Mouse (Mus musculus): ENCODE results near the gene Lpar3. TPM values are rescaled to one million over a fixed set of nuclear protein-coding genes. Genes with fewer than 3 reads are reported as not detected.

The Lpar3 gene
- total RNA-seq (2021) = under 1 TPM; 0.10 to 0.41 TPM
- long read RNA-seq, experiment 1 = 0 reads
- long read RNA-seq, experiment 2 = 0 reads

DNA sequence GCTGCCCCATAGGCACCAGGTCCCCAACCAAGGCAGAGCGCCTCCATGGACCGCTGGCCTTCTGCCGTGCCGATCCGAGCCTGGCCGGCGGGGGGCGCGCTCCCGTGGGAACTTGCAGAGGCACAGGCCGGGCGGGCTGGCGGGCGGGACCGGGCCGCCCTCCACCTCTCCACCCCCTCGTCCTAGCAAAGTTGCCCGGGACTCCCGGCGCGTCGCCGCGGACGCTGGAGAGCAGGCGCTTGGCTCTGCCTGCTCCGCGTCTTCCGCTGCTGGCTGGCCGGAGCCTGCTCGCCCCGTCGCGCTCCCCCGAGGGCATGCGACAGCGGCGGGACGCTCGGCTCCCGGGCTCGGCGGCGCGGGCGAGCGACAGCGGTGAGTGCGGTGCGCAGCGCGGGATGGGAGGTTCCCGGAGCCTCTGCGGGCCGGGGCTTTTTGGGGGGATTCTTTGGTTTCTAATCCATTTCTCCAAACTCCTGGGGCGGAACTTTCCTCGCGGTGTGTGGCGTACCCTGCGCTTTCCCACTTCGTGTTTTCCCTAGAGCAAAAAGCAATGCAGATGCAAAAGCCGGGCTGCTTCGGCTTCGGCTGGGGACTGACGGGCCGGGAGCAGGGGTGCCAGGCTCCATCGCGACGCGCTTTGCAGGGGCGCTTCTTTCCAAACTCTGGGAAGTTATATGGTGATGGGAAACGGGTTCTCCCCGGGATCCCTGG, at the start of gene Lpar3:
Gene Lpar3 (plus strand): TSS at position 188 of the 711 bp plus-strand sequence.
- DNase-seq = peak; percentile 22 to 27

DNA sequence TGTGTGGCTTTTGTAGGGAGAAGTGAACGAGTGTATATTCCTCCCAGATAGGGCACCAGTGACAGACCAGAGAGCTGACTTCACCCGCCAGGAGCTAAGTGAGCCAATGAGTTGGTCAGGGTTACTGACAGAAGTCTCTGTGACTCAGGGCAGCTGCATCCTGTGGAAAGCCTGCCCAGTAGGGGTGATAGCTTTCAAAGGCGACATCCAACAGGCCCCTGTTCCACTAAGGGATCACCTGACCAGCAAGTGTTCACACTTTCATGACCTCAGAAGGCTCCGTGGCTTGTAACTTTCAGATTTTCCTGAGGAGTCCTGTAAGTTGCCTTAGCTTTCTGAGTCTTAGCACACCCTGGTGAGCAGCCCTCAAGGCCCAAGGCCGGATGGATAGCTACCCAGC, 47.7 kb upstream of the Lpar3 start:
- no peak for DNase-seq

GRCm38 (mm10) chr3:146174215-146174614, 46.5 kb upstream of the Lpar3 start:
- no peak for DNase-seq

DNA sequence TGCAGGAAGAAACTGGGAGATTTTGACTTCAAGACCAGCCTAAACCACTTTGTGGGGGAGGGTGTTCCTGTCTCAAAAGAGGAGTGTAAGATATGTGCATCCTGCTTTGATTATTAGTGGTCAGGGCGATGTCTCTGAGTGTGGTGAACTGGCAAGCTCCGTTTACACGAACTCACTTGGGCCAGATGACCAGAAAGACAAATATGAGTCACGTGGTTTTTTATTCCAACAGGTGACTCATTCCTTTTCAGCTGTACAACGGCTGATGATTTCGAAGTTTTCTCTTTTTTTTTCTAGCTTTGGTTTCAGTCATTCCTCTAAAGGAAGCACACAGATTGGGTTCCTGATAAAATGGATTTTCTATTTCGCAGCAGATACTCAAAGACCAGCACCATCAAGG, 43.5 kb upstream of the Lpar3 start:
- no peak for DNase-seq

DNA sequence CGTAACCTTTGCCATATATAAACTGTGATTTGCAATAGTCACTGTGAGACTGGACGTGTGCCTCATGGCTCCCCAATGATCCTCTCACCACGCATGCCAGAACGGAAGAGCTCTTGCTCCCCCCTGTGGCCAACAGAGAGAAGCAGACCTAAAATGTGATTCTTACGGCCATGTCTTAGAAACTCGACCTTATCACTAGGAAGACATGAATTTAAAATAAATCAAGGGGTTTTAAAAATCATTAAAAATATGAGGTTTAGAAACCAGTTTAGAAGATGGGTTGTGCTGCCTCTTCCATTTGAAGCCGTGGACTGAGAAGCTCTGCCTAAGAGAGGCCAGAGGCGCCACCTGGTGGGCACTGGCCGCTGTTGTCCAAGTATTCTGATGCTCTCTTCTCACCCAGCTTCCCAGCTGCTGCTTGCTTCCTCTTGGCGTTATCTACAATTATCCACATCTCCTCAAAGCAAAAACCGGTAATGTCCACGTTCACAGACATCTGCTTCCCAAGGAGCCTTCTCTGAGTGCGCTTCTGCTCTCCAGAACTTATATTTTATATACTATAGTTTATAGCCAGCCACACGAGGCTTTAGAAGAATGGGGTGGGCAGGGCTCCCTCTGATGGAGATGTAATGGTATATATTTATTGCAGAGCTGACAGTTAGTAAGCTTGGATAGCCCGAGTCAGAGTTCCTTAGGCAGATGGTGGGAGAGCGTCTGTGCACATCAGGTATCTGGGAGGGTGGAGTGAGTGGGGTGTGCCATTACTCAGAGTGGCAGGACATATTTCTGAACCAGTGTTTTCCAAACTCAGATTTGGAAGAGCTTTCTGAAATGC, 42.8 kb upstream of the Lpar3 start:
- peak; percentile 66 to 87 for DNase-seq

DNA sequence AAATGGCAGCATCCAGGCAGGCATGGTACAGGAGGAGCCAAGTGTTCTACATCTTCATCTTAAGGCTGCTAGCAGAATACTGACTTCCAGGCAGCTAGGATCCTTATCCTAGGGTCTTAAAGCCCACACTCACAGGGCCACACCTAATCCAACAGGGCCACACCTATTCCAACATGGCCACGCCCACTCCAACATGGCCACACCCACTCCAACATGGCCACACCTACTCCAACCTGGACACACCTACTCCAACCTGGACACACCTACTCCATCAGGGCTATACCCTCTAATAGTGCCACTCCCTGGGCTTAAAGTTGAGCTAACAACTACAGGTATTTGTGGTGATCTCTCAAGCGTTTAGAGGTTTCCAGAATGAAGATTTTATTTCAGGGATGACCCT, 40.4 kb upstream of the Lpar3 start:
- DNase-seq = no peak

DNA sequence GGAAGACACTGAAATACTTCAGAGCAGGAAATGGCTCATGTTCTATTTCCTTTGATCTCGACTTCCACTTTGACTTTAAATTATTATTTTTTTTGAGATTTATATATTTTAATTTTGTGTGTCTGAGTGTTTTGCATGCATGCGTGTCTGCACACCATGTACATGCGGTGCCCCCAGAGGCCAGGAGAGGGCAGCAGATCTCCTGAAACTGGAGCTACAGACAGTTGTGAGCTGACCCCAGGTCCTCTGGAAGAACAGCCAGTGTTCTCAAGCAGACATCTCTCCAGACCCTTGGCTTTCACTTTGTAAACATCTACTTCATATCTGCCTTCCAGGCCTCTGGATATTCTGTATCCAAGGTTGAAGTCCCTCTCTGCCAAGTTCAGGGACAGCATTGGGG, 39.8 kb upstream of the Lpar3 start:
- peak in 1 of 2 experiments; percentile 62 for DNase-seq

DNA sequence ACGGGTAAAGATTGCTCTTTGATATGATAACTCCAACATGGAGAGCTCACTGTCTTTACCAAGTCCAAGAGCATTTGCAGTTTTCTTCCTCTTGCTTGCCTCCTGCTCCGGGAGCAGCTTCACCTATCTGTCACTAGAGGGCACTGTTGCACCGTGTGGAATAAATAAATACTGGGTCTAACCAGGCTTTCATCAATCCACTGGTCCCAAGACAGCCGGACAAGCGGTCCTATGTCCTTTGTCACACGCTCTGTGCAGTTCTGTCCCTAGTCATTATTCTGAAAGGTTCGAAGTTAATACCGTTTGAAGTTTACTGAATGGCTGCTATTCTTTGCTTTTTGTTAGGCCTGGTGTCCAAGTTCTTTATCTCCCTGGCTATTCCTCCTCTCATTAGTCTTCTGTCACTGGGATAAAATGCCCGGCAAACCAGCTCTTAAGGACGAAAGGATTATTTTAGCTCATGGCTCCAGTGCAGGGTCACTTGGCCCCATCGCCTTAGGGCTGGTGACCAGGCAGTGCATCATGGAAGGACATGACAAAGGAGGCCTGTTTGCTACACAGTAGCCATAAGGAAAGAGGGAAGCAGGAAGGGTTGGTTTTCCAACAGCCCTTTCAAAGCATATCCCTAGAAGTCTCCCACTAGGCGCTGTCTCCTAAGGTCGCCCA, 35.6 kb upstream of the Lpar3 start:
- DNase-seq = peak; percentile 52 to 72

GRCm38 (mm10) chr3:146186033-146186432, 34.7 kb upstream of the Lpar3 start:
- DNase-seq = no peak

DNA sequence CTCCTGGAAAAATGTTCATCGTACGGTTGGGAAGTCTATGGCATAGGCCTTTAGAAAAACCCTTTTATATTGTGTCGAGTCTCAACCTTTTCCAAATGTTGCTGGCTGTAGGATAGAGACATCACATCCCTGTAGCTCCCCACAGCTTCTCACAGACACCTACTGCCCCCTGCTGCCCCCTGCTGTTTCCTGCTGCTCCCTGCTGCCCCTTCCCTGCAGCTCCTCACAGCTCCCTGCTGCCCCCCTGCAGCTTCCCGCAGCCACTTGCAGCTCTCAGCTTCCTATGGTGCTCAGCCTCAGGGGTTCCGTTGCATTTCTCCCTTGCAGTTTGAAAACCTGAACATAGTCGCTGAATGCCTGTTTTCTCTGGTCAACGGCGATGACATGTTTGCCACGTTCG, 30.8 kb upstream of the Lpar3 start:
- no peak for DNase-seq

- no peak for DNase-seq
These were observed 28.3 kb upstream of the Lpar3 start for GRCm38 (mm10) chr3:146192507-146192906.

- DNase-seq = no peak
These were observed 25.6 kb upstream of the Lpar3 start for GRCm38 (mm10) chr3:146195153-146195552.

DNA sequence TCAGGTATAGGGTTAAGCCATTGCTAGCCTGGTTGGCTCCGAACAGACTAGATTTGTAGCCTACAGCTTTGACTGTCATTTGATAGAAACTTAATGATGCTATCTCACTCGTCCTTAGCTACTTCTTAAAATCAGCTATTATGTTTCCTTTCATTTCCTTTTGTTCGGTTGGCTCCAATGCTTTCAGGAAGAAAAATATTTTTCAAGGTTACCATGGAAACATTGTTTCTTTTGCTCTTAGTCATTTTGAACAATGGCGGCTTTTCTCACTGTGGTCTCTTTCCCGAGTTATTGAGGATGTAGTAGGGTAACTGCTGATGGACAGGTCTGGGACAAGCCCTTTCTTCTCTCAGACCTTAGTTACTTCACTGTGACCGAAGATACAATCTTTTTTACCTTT, 24.5 kb upstream of the Lpar3 start:
- DNase-seq = no peak

DNA sequence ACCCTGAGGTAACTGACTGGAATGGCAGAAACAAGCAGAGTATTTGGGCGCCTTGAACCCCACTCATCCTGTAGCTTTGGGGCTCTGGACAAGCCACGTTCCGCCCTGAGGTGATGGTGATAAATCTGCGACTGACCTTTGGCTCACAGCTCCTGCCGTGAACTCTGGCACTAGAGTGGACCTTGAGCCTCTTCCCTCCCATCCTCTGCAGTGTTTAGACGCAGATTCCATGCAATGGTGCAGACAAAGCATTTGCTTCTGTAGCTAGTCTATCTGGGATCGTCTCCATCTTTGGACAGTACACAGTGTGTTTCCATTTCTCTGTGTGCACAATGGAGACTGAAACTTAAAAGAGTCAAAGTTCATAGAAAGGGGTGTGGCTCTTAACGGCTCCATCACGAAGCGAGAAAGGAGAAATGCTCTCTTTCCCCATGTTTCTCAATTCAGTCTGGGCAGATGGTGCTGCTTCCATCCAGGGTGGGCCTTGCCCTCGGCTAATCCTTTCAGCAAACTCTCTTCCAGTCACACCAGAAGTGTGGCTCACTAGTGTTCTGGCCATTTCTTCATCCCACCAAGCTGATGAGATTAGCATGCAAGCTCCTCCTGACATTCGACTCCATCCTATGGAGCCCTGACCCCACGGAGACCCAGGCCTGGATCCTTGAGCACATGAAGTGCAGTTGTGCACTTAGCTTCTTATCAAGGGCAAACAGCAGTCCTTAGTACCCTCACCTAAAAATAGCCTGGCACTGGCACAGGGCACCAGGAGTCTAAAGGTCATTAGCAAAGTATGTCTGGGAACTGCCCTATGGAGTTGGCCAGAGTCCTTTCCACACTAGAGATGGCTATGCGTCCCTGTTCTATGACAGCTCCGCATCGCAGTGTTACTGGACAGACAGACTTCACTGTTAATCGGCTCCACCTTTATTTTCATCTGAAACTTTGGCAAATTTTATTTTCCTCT, 23.7 kb upstream of the Lpar3 start:
- DNase-seq = peak; percentile 32 to 55

DNA sequence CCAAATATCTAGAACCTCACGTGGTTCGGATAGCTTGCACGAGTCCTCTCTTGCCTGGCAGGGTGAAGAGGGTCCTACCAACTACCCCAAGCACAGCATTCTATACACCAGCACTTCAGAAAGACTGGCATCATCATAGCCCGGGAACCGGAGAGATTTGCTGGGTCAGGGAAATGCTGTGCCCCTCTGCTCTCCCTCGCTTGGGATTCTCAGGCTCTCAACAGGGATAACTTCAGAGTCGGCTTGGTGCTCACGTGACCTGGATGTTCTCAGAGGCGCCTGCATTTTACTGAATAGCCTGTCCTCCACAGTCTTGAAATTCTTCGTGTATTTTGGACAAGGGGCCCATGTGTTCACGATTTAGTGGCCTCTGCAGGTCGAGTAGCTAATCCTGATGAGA, 23.0 kb upstream of the Lpar3 start:
- no peak for DNase-seq

- no peak for DNase-seq
These were observed 21.8 kb upstream of the Lpar3 start for GRCm38 (mm10) chr3:146198803-146199481.

DNA sequence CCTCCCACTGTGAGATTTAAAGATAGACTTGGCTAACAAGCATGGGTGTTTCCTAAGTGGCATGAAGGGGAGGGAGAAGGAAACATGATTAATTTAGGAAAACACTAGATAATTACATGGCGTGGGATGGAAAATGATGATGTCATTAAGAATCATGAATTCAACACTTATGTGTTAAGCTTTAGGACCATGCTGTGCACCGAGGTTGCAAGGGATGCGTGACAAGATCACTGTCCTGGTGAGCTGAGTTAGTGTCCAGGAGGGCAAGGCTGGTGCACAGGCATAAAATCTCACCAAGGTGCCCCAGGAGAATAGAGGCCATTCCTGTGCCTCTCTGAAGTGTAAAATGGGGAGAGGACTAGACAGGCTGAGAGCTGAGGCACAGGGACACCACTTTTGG, 21.3 kb upstream of the Lpar3 start:
- no peak for DNase-seq

GRCm38 (mm10) chr3:146204375-146204774, 16.4 kb upstream of the Lpar3 start:
- DNase-seq = no peak

DNA sequence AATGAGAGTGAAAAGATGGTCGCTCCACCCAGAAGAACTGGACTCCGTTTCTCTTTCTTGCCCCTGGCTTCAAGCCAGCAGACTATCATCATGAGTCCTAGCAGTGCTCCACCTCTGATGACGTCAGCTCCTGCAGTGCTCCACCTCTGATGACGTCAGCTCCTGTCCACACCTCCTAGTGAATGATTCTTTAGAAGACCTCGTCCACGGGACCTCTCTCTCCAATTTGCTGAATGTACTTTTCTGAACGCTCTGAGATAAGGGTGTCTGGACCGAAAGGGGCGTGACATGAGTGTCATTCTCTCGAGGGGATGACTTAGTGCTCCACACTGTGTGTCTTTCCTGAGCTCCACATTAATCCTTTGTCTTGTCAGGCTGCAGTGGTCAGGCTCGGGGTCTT, 15.5 kb upstream of the Lpar3 start:
- DNase-seq = peak in 1 of 2 experiments; percentile 3

GRCm38 (mm10) chr3:146206635-146207034, 14.1 kb upstream of the Lpar3 start:
- DNase-seq = no peak

DNA sequence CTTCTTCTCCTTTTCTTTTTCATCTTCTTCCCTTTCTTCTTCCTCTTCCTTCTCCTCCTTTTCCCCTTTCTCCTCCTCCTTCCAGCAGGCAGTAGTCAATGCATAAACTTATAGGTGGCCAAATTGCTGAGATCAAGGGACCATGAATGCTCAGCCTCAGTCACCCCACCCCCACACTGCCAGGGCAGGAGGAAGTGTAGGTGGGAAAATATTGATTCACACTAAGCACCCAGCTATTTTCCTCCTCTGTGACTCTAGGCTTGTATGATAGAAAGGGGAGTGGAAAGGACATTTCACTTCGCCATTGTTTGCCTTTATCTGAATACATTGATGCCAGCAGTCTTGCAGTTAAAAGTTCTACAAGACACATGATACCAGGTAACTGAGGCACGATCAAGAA, 13.3 kb upstream of the Lpar3 start:
- no peak for DNase-seq

Data from heart, adult 18-20 months (tissue).